In genomic region chr9:61573634-61574359, GRCm38 (mm10) we compare ENCODE assay signal across 9 mouse cellular contexts.
A peak's percentile ranks its signal among the peaks of the same experiment; 100 is the strongest.
DNase-seq lines count a peak whose midpoint lies in the region; ATAC-seq and TF ChIP-seq lines count a peak whose summit lies in the region.
"Had no signal": no experiment of that assay in that cellular context is flagged by ENCODE, and none has a peak within 500 bp of the region (broad histone marks: within the 10 kb centered on the region; RNA-seq: fewer than 3 reads in every experiment).

No protein-coding gene starts in this region.

- peak; percentile 78 for DNase-seq in heart, embryonic 10.5 days (ENCODE audit: low spot score)
- no peak for DNase-seq in heart, postnatal 4 days
- DNase-seq in embryonic facial prominence, embryonic 14.5 days (ENCODE audit: low spot score): peak; percentile 39
- DNase-seq in layer of hippocampus, adult 18-20 months (ENCODE audit: low spot score in 2 of 2): peak; percentile 72 to 88
- DNase-seq in lung, adult 2 months: no peak

- H3K27me3 ChIP-seq in heart, embryonic 10.5 days (ENCODE audit: insufficient read depth, poor library complexity, severe bottlenecking): peaks cover 21% of the 10 kb centered on the region
- H3K27me3 ChIP-seq in embryonic facial prominence, embryonic 14.5 days (replicated peaks; ENCODE audit: control insufficient read depth, insufficient read depth, low read length): no peaks in the 10 kb centered on the region
- H3K27me3 ChIP-seq in midbrain, embryonic 16.5 days (ENCODE audit: control insufficient read depth, insufficient read depth, low read depth, low read length): no peaks in the 10 kb centered on the region
- H3K27me3 ChIP-seq: CH12.LX had no signal

- TF ChIP-seq POLR2A in lung, adult 2 months (IDR thresholded peaks at IDR 0.05; ENCODE audit: borderline replicate concordance, extremely low read depth, low read depth, low read length): no peak

- 32% methylated on average over 21 of the region's 21 CpGs for WGBS in heart, embryonic 10.5 days
- WGBS in embryonic facial prominence, embryonic 14.5 days: 34% methylated on average over 21 of the region's 21 CpGs
- WGBS in midbrain, embryonic 16.5 days: 8% methylated on average over 21 of the region's 21 CpGs
- 55% methylated on average over 21 of the region's 21 CpGs for WGBS in lung, adult 2 months

- H3K4me1 ChIP-seq in heart, embryonic 10.5 days: peaks cover 8% of the 10 kb centered on the region
- peaks cover 5% of the 10 kb centered on the region; the same call in 1 of the 2 replicates for H3K4me1 ChIP-seq in embryonic facial prominence, embryonic 14.5 days (ENCODE audit: control insufficient read depth, insufficient read depth, low read length)
- H3K4me1 ChIP-seq in midbrain, embryonic 16.5 days (ENCODE audit: control insufficient read depth, insufficient read depth, low read length): peaks cover 14% of the 10 kb centered on the region
- H3K4me1 ChIP-seq in lung, adult 2 months (ENCODE audit: control insufficient read depth, insufficient read depth, low read length): no peaks in the 10 kb centered on the region

- 0 out of 2 replicates have a peak, but pooled peaks have one; percentile 26 for ATAC-seq in embryonic facial prominence, embryonic 14.5 days (ENCODE audit: low read depth)
- peak; percentile 84 for ATAC-seq in midbrain, embryonic 16.5 days
- ATAC-seq in CD4-positive, CD25-positive, alpha-beta regulatory T cell, adult 4 months: no peak
- no peak for ATAC-seq in megakaryocyte, adult 5-6 weeks (ENCODE audit: poor library complexity, severe bottlenecking)

- H3K9ac ChIP-seq in embryonic facial prominence, embryonic 14.5 days (ENCODE audit: low read depth, low read length): no peak overlapping the region
- H3K9ac ChIP-seq in midbrain, embryonic 16.5 days (ENCODE audit: low read depth, low read length): no peak overlapping the region

- no peak overlapping the region for H3K4me2 ChIP-seq in embryonic facial prominence, embryonic 14.5 days (ENCODE audit: low read depth, low read length)
- peak overlapping the region; percentile 7; the same call in 1 of the 2 replicates for H3K4me2 ChIP-seq in midbrain, embryonic 16.5 days (ENCODE audit: low read length)

- no peak overlapping the region for H3K27ac ChIP-seq in heart, embryonic 10.5 days
- H3K27ac ChIP-seq in embryonic facial prominence, embryonic 14.5 days (replicated peaks; ENCODE audit: low read depth, low read length): no peak overlapping the region
- peak overlapping the region; percentile 62 for H3K27ac ChIP-seq in midbrain, embryonic 16.5 days (ENCODE audit: low read length)

- no peak overlapping the region for H3K4me3 ChIP-seq in heart, embryonic 10.5 days
- H3K4me3 ChIP-seq in embryonic facial prominence, embryonic 14.5 days (ENCODE audit: low read depth, low read length): no peak overlapping the region
- H3K4me3 ChIP-seq in midbrain, embryonic 16.5 days (ENCODE audit: low read depth, low read length): no peak overlapping the region
- no peak overlapping the region for H3K4me3 ChIP-seq in lung, adult 2 months (replicated peaks; ENCODE audit: extremely low read depth, low read depth, low read length)

- H3K36me3 ChIP-seq in heart, embryonic 10.5 days: no peaks in the 10 kb centered on the region
- no peaks in the 10 kb centered on the region for H3K36me3 ChIP-seq in embryonic facial prominence, embryonic 14.5 days (ENCODE audit: control insufficient read depth, insufficient read depth, low read length)
- H3K36me3 ChIP-seq in midbrain, embryonic 16.5 days (ENCODE audit: control insufficient read depth, insufficient read depth, low read length): no peaks in the 10 kb centered on the region

- TF ChIP-seq CTCF in lung, adult 2 months (IDR thresholded peaks at IDR 0.05; ENCODE audit: insufficient read depth, low read length): no peak

- H3K9me3 ChIP-seq in heart, embryonic 10.5 days: no peaks in the 10 kb centered on the region
- H3K9me3 ChIP-seq in embryonic facial prominence, embryonic 14.5 days (ENCODE audit: control insufficient read depth, low read length): no peaks in the 10 kb centered on the region
- H3K9me3 ChIP-seq in midbrain, embryonic 16.5 days (replicated peaks; ENCODE audit: control insufficient read depth, low read length, poor library complexity, severe bottlenecking): no peaks in the 10 kb centered on the region

Comparison
In these comparisons a context has a peak if more than half of its experiments do, and no peak if none do; other contexts are left out.
1. DNase-seq: peak in heart, embryonic 10.5 days (single experiment), embryonic facial prominence, embryonic 14.5 days (single experiment) and layer of hippocampus, adult 18-20 months (2 of 2); none in heart, postnatal 4 days (single experiment) and lung, adult 2 months (single experiment).
2. ATAC-seq: peak in embryonic facial prominence, embryonic 14.5 days (single experiment) and midbrain, embryonic 16.5 days (single experiment); none in CD4-positive, CD25-positive, alpha-beta regulatory T cell, adult 4 months (single experiment) and megakaryocyte, adult 5-6 weeks (single experiment).